ENCODE assay signal across 7 mouse cellular contexts in genomic region chr9:95581758-95582515, GRCm38 (mm10). TPM values are rescaled to one million over a fixed set of nuclear protein-coding genes. Genes with fewer than 3 reads are reported as not detected.
A peak's percentile ranks its signal among the peaks of the same experiment; 100 is the strongest.
DNase-seq lines count a peak whose midpoint lies in the region; ATAC-seq and TF ChIP-seq lines count a peak whose summit lies in the region.

No protein-coding gene starts in this region.

- H3K4me2 ChIP-seq in forebrain, postnatal 0 days (ENCODE audit: low read depth) = peak overlapping the region; percentile 43
- H3K4me2 ChIP-seq in liver, embryonic 13.5 days = peak overlapping the region; percentile 38

- DNase-seq in right cerebral cortex, postnatal 25 days = peak; percentile 10
- DNase-seq in right cerebral cortex, adult 2 months (ENCODE audit: low spot score in 2 of 2) = no peak
- DNase-seq in forebrain, postnatal 0 days = peak; percentile 26
- DNase-seq in liver, embryonic 13.5 days = no peak
- DNase-seq in testis, postnatal 14 days (ENCODE audit: low spot score) = peak; percentile 69
- DNase-seq in cerebellum, postnatal 36 days = no peak

- no peak overlapping the region for H3K9ac ChIP-seq in forebrain, postnatal 0 days
- peak overlapping the region; percentile 15; the same call in 1 of the 2 replicates for H3K9ac ChIP-seq in liver, embryonic 13.5 days

- H3K27ac ChIP-seq in forebrain, postnatal 0 days (ENCODE audit: low read depth, low read length) = no peak overlapping the region
- peak overlapping the region; percentile 73 for H3K27ac ChIP-seq in liver, embryonic 13.5 days

- H3K4me3 ChIP-seq in forebrain, postnatal 0 days (ENCODE audit: low read depth, low read length) = peak overlapping the region; percentile 14
- H3K4me3 ChIP-seq in liver, embryonic 13.5 days (replicated peaks) = peak overlapping the region; percentile 20; the same call in 1 of the 2 replicates

- WGBS in forebrain, postnatal 0 days = 5% methylated on average over 20 of the region's 20 CpGs
- 10% methylated on average over 20 of the region's 20 CpGs for WGBS in liver, embryonic 13.5 days (ENCODE audit: insufficient replicate concordance)

- no peaks in the 10 kb centered on the region for H3K9me3 ChIP-seq in forebrain, postnatal 0 days (ENCODE audit: low read length)
- no peaks in the 10 kb centered on the region for H3K9me3 ChIP-seq in liver, embryonic 13.5 days (replicated peaks)

- no peaks in the 10 kb centered on the region for H3K4me1 ChIP-seq in forebrain, postnatal 0 days (ENCODE audit: insufficient read depth)
- H3K4me1 ChIP-seq in liver, embryonic 13.5 days (replicated peaks) = no peaks in the 10 kb centered on the region; the same call in 1 of the 2 replicates

- TF ChIP-seq CTCF in forebrain, postnatal 0 days (IDR thresholded peaks at IDR 0.05; ENCODE audit: low read depth) = no peak

- H3K36me3 ChIP-seq in forebrain, postnatal 0 days (ENCODE audit: insufficient read depth) = no peaks in the 10 kb centered on the region
- H3K36me3 ChIP-seq in liver, embryonic 13.5 days = no peaks in the 10 kb centered on the region

- ATAC-seq in forebrain, postnatal 0 days = peak; percentile 42; the same call in 1 of the 2 replicates
- no peak for ATAC-seq in liver, embryonic 13.5 days (ENCODE audit: low read depth)
- no peak for ATAC-seq in granulocyte monocyte progenitor cell, adult 5-6 weeks (replicated peaks; ENCODE audit: poor library complexity, severe bottlenecking)

- H3K27me3 ChIP-seq in forebrain, postnatal 0 days (ENCODE audit: insufficient read depth, low read length) = no peaks in the 10 kb centered on the region
- H3K27me3 ChIP-seq in liver, embryonic 13.5 days = peaks cover 29% of the 10 kb centered on the region

RNA-seq across cellular contexts. Expression of gene Paqr9, which starts 22.5 kb away (rescaled TPM):
- total RNA-seq in forebrain, postnatal 0 days (2014; rRNA removed) = 20.8 and 26.0 TPM in 2 replicates
- 3.5 and 6.3 TPM in 2 replicates for polyA plus RNA-seq in forebrain, postnatal 0 days (2015; fragmentation: Nextera tagmentation; extraction: Ambion mirVana)
- polyA plus RNA-seq in liver, embryonic 13.5 days (2015; fragmentation: Nextera tagmentation; extraction: Ambion mirVana) = 8.4 and 8.5 TPM in 2 replicates
- 0.02 and 0.04 TPM in 2 replicates for total RNA-seq in granulocyte monocyte progenitor cell, adult 5-6 weeks (2014; fragmentation: Nextera tagmentation)
- total RNA-seq in granulocyte monocyte progenitor cell, adult 5-6 weeks (2017) = under 0.01 and 0.09 TPM in 2 replicates

RNA-seq across cellular contexts. Expression of gene Pcolce2, which starts 55.5 kb away (rescaled TPM):
- 1.5 and 2.2 TPM in 2 replicates for total RNA-seq in forebrain, postnatal 0 days (2014; rRNA removed)
- 1.8 and 2.5 TPM in 2 replicates for polyA plus RNA-seq in forebrain, postnatal 0 days (2015; fragmentation: Nextera tagmentation; extraction: Ambion mirVana)
- polyA plus RNA-seq in liver, embryonic 13.5 days (2015; fragmentation: Nextera tagmentation; extraction: Ambion mirVana) = 9.1 and 11.0 TPM in 2 replicates
- total RNA-seq in granulocyte monocyte progenitor cell, adult 5-6 weeks (2014; fragmentation: Nextera tagmentation) = not detected in 2 replicates
- total RNA-seq in granulocyte monocyte progenitor cell, adult 5-6 weeks (2017) = not detected in 2 replicates

Comparison
In these comparisons a context has a peak if more than half of its experiments do, and no peak if none do; other contexts are left out.
1. DNase-seq: peak in right cerebral cortex, postnatal 25 days (single experiment), forebrain, postnatal 0 days (single experiment) and testis, postnatal 14 days (single experiment); none in right cerebral cortex, adult 2 months (0 of 2), liver, embryonic 13.5 days (single experiment) and cerebellum, postnatal 36 days (0 of 2).
2. RNA of gene Paqr9, which starts 22.5 kb away (total RNA-seq): 20.8 to 26.0 TPM in forebrain, postnatal 0 days; under 0.01 to 0.09 TPM in granulocyte monocyte progenitor cell, adult 5-6 weeks; every median in the first group is over 10 times any median in the second.